ENCODE assay signal across 8 mouse cellular contexts in the genomic region with DNA sequence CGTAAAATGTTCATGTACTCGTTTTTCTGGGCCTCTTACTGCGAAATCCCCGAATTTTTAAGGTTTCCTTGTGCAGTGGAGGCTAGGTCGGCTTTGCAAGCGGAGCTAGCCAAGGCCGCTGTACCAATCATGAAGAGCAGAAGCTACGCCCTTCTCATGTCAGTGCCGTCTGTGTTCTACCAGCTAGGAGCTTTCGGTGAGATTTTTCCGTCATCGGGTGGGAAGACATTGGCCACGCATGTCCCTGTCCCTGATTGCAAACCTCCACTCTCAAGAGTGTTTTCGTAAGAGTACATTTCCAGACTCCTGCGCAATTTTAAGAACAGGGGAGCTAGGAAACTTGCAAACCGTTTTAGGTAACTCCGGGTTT. TPM values are rescaled to one million over a fixed set of nuclear protein-coding genes. Genes with fewer than 3 reads are reported as not detected.
DNase-seq lines count a peak whose midpoint lies in the region; ATAC-seq and TF ChIP-seq lines count a peak whose summit lies in the region.

No protein-coding gene starts in this region.

- peak overlapping the region; percentile 94 for H3K4me3 ChIP-seq in embryonic facial prominence, embryonic 11.5 days (ENCODE audit: low read depth, low read length)
- peak overlapping the region; percentile 96 for H3K4me3 ChIP-seq in heart, postnatal 0 days (ENCODE audit: low read depth, low read length)
- H3K4me3 ChIP-seq in lung, embryonic 14.5 days (ENCODE audit: low read depth, low read length), result peak overlapping the region; percentile 95
- H3K4me3 ChIP-seq in neural tube, embryonic 14.5 days (ENCODE audit: low read depth, low read length), result peak overlapping the region; percentile 97

- peak; percentile 37 for ATAC-seq in embryonic facial prominence, embryonic 11.5 days (replicated peaks; ENCODE audit: insufficient number of reproducible peaks, low FRiP score, low TSS enrichment, low read depth)
- ATAC-seq in heart, postnatal 0 days (ENCODE audit: insufficient read depth, low read depth), result peak; percentile 27
- peak; percentile 33 for ATAC-seq in lung, embryonic 14.5 days (ENCODE audit: insufficient read depth)
- ATAC-seq in neural tube, embryonic 14.5 days (ENCODE audit: low read depth), result peak; percentile 39

- TF ChIP-seq EP300 in heart, postnatal 0 days (IDR thresholded peaks at IDR 0.05; ENCODE audit: low read depth), result no peak

- H3K27ac ChIP-seq in embryonic facial prominence, embryonic 11.5 days (replicated peaks; ENCODE audit: low read depth, low read length), result peak overlapping the region; percentile 53
- peak overlapping the region; percentile 96 for H3K27ac ChIP-seq in heart, postnatal 0 days (ENCODE audit: low read depth)
- H3K27ac ChIP-seq in lung, embryonic 14.5 days (ENCODE audit: low read depth), result peak overlapping the region; percentile 95
- H3K27ac ChIP-seq in neural tube, embryonic 14.5 days (ENCODE audit: low read depth, low read length), result peak overlapping the region; percentile 92

- under 1% methylated on average over 17 of the region's 17 CpGs for WGBS in embryonic facial prominence, embryonic 11.5 days
- 1% methylated on average over 17 of the region's 17 CpGs for WGBS in heart, postnatal 0 days
- under 1% methylated on average over 17 of the region's 17 CpGs for WGBS in lung, embryonic 14.5 days
- WGBS in neural tube, embryonic 14.5 days, result under 1% methylated on average over 17 of the region's 17 CpGs

- H3K36me3 ChIP-seq in embryonic facial prominence, embryonic 11.5 days (replicated peaks; ENCODE audit: control insufficient read depth, insufficient read depth, low read depth, low read length), result no peaks in the 10 kb centered on the region
- H3K36me3 ChIP-seq in heart, postnatal 0 days (replicated peaks; ENCODE audit: control insufficient read depth, insufficient read depth, low read length), result no peaks in the 10 kb centered on the region
- no peaks in the 10 kb centered on the region for H3K36me3 ChIP-seq in lung, embryonic 14.5 days (ENCODE audit: insufficient read depth)
- H3K36me3 ChIP-seq in neural tube, embryonic 14.5 days (ENCODE audit: control insufficient read depth, insufficient read depth, low read length), result no peaks in the 10 kb centered on the region

- H3K9ac ChIP-seq in embryonic facial prominence, embryonic 11.5 days (replicated peaks; ENCODE audit: low read length), result peak overlapping the region; percentile 49
- H3K9ac ChIP-seq in heart, postnatal 0 days (replicated peaks; ENCODE audit: low read depth, low read length), result peak overlapping the region; percentile 64
- peak overlapping the region; percentile 64 for H3K9ac ChIP-seq in lung, embryonic 14.5 days
- H3K9ac ChIP-seq in neural tube, embryonic 14.5 days (replicated peaks; ENCODE audit: low read depth, low read length), result peak overlapping the region; percentile 55

- no peak for TF ChIP-seq CTCF in heart, postnatal 0 days (IDR thresholded peaks at IDR 0.05; ENCODE audit: low read depth)
- TF ChIP-seq CTCF in lung, embryonic 14.5 days (IDR thresholded peaks at IDR 0.05; ENCODE audit: low read depth), result no peak

- no peaks in the 10 kb centered on the region for H3K9me3 ChIP-seq in embryonic facial prominence, embryonic 11.5 days (replicated peaks; ENCODE audit: control insufficient read depth, low read length)
- no peaks in the 10 kb centered on the region for H3K9me3 ChIP-seq in heart, postnatal 0 days (replicated peaks; ENCODE audit: control insufficient read depth, low read length)
- H3K9me3 ChIP-seq in lung, embryonic 14.5 days (ENCODE audit: low read depth, low read length), result no peaks in the 10 kb centered on the region
- H3K9me3 ChIP-seq in neural tube, embryonic 14.5 days (ENCODE audit: control insufficient read depth, low read length), result no peaks in the 10 kb centered on the region

- H3K27me3 ChIP-seq in embryonic facial prominence, embryonic 11.5 days (ENCODE audit: control insufficient read depth, insufficient read depth, low read length), result no peaks in the 10 kb centered on the region
- no peaks in the 10 kb centered on the region for H3K27me3 ChIP-seq in heart, postnatal 0 days (ENCODE audit: control insufficient read depth, insufficient read depth, low read length)
- H3K27me3 ChIP-seq in lung, embryonic 14.5 days (ENCODE audit: insufficient read depth, low read length), result no peaks in the 10 kb centered on the region
- no peaks in the 10 kb centered on the region for H3K27me3 ChIP-seq in neural tube, embryonic 14.5 days (ENCODE audit: control insufficient read depth, insufficient read depth, low read length)

- H3K4me2 ChIP-seq in embryonic facial prominence, embryonic 11.5 days (ENCODE audit: low read depth, low read length), result peak overlapping the region; percentile 48
- peak overlapping the region; percentile 66 for H3K4me2 ChIP-seq in heart, postnatal 0 days (ENCODE audit: low read depth, low read length)
- H3K4me2 ChIP-seq in lung, embryonic 14.5 days, result peak overlapping the region; percentile 71
- H3K4me2 ChIP-seq in neural tube, embryonic 14.5 days (ENCODE audit: low read depth, low read length), result peak overlapping the region; percentile 65

- DNase-seq in CD4-positive, CD25-positive, alpha-beta regulatory T cell, adult 2 months (ENCODE audit: low read depth, low spot score), result peak; percentile 75
- DNase-seq in T-cell, adult 2 months (ENCODE audit: low spot score), result peak; percentile 51
- DNase-seq in embryonic facial prominence, embryonic 11.5 days (ENCODE audit: low spot score), result peak; percentile 66
- DNase-seq in heart, postnatal 0 days (ENCODE audit: low spot score), result peak; percentile 45
- DNase-seq in kidney, postnatal 4 days, result peak; percentile 46 to 71
- DNase-seq in lung, embryonic 14.5 days, result peak; percentile 67
- peak; percentile 54 for DNase-seq in thymus, postnatal 25 days

- H3K4me1 ChIP-seq in embryonic facial prominence, embryonic 11.5 days (ENCODE audit: control insufficient read depth, insufficient read depth, low read length), result no peaks in the 10 kb centered on the region
- H3K4me1 ChIP-seq in heart, postnatal 0 days (ENCODE audit: control insufficient read depth, insufficient read depth), result peaks cover 27% of the 10 kb centered on the region
- H3K4me1 ChIP-seq in lung, embryonic 14.5 days (ENCODE audit: insufficient read depth), result peaks cover 7% of the 10 kb centered on the region; the same call in 1 of the 2 replicates
- H3K4me1 ChIP-seq in neural tube, embryonic 14.5 days (ENCODE audit: control insufficient read depth, insufficient read depth, low read length), result peaks cover 16% of the 10 kb centered on the region

RNA-seq across cellular contexts. Expression of a gene that starts 0.6 kb away (rescaled TPM):
- 53.6 and 62.4 TPM in 2 replicates for polyA plus RNA-seq in embryonic facial prominence, embryonic 11.5 days (2014; fragmentation: Nextera tagmentation; extraction: Ambion mirVana)
- 29.9 and 32.9 TPM in 2 replicates for total RNA-seq in heart, postnatal 0 days (2014; rRNA removed; ENCODE audit: low replicate concordance)
- 36.4 and 38.9 TPM in 2 replicates for polyA plus RNA-seq in heart, postnatal 0 days (2015; fragmentation: Nextera tagmentation; extraction: Ambion mirVana)
- polyA plus RNA-seq in lung, embryonic 14.5 days (2014; fragmentation: Nextera tagmentation; extraction: Ambion mirVana), result 47.6 and 53.0 TPM in 2 replicates
- 56.2 and 62.8 TPM in 2 replicates for polyA plus RNA-seq in neural tube, embryonic 14.5 days (2014; fragmentation: Nextera tagmentation; extraction: Ambion mirVana)

RNA-seq across cellular contexts. Expression of a gene that starts 50.4 kb away (rescaled TPM):
- 46.0 and 48.3 TPM in 2 replicates for polyA plus RNA-seq in embryonic facial prominence, embryonic 11.5 days (2014; fragmentation: Nextera tagmentation; extraction: Ambion mirVana)
- 128 and 143 TPM in 2 replicates for total RNA-seq in heart, postnatal 0 days (2014; rRNA removed; ENCODE audit: low replicate concordance)
- polyA plus RNA-seq in heart, postnatal 0 days (2015; fragmentation: Nextera tagmentation; extraction: Ambion mirVana), result 40.2 and 42.4 TPM in 2 replicates
- polyA plus RNA-seq in lung, embryonic 14.5 days (2014; fragmentation: Nextera tagmentation; extraction: Ambion mirVana), result 68.2 and 69.7 TPM in 2 replicates
- polyA plus RNA-seq in neural tube, embryonic 14.5 days (2014; fragmentation: Nextera tagmentation; extraction: Ambion mirVana), result 9.7 and 14.7 TPM in 2 replicates

Comparison
In these comparisons a context has a peak if more than half of its experiments do, and no peak if none do; other contexts are left out.
1. Peak in every context shown above with its lines: DNase-seq, ATAC-seq, H3K4me3 ChIP-seq and H3K27ac ChIP-seq.